Mouse (Mus musculus): ENCODE measurements around the gene Gch1. TPM values are rescaled to one million over a fixed set of nuclear protein-coding genes. Genes with fewer than 3 reads are reported as not detected.

Gene Gch1
- total and polyA plus RNA-seq, 2 experiments, result 133 to 200 TPM

GRCm38 (mm10) chr14:47233602-47234001 is 44.4 kb upstream of the Gch1 start:
- Histone ChIP-seq H3K9ac (ENCODE audit: low read depth, low read length) (no peak overlapping the region), H3K4me3 (ENCODE audit: insufficient read depth, low read depth, low read length) (no peak overlapping the region), H3K27ac (replicated peaks; ENCODE audit: insufficient read depth, low read depth, low read length) (no peak overlapping the region), H3K4me1 (ENCODE audit: control insufficient read depth, insufficient read depth, low read length) (no peaks in the 10 kb centered on the region), H3K27me3 (ENCODE audit: control insufficient read depth, insufficient read depth, low read length) (no peaks in the 10 kb centered on the region), H3K79me2 (ENCODE audit: control insufficient read depth, insufficient read depth, low read length) (no peaks in the 10 kb centered on the region), H3K36me3 (ENCODE audit: control insufficient read depth, insufficient read depth, low read length) (no peaks in the 10 kb centered on the region)
- TF ChIP-seq POLR2A (IDR thresholded peaks at IDR 0.05; ENCODE audit: extremely low read depth, insufficient read depth, low read length) (no peak), CTCF (IDR thresholded peaks at IDR 0.05; ENCODE audit: low read depth, low read length) (no peak)
- 72% methylated on average over 2 of the region's 2 CpGs for WGBS
- no peak for DNase-seq (ENCODE audit: extremely low read depth, low read depth, low spot score)

GRCm38 (mm10) chr14:47229796-47230376 is 40.7 kb upstream of the Gch1 start:
- TF ChIP-seq CTCF (IDR thresholded peaks at IDR 0.05; ENCODE audit: low read depth, low read length) (no peak), POLR2A (IDR thresholded peaks at IDR 0.05; ENCODE audit: extremely low read depth, insufficient read depth, low read length) (no peak)

GRCm38 (mm10) chr14:47225931-47226330 is 36.7 kb upstream of the Gch1 start:
- no peaks in the 10 kb centered on the region for H3K79me2 ChIP-seq (ENCODE audit: control insufficient read depth, insufficient read depth, low read length)
- no peak for DNase-seq (ENCODE audit: extremely low read depth, low read depth, low spot score)
- no peak overlapping the region for H3K27ac ChIP-seq (replicated peaks; ENCODE audit: insufficient read depth, low read depth, low read length)
- H3K4me3 ChIP-seq (ENCODE audit: insufficient read depth, low read depth, low read length), result no peak overlapping the region
- peaks cover 4% of the 10 kb centered on the region; the same call in 1 of the 2 replicates for H3K4me1 ChIP-seq (ENCODE audit: control insufficient read depth, insufficient read depth, low read length)
- no peaks in the 10 kb centered on the region for H3K36me3 ChIP-seq (ENCODE audit: control insufficient read depth, insufficient read depth, low read length)
- no peaks in the 10 kb centered on the region for H3K27me3 ChIP-seq (ENCODE audit: control insufficient read depth, insufficient read depth, low read length)
- WGBS, result 96% methylated on average over 8 of the region's 8 CpGs
- TF ChIP-seq POLR2A (IDR thresholded peaks at IDR 0.05; ENCODE audit: extremely low read depth, insufficient read depth, low read length), result no peak
- TF ChIP-seq CTCF (IDR thresholded peaks at IDR 0.05; ENCODE audit: low read depth, low read length), result no peak
- no peak overlapping the region for H3K9ac ChIP-seq (ENCODE audit: low read depth, low read length)

More at GRCm38 (mm10) chr14:47229796-47230376, 40.7 kb upstream of the Gch1 start:
- DNase-seq (ENCODE audit: extremely low read depth, low read depth, low spot score), result no peak
- H3K79me2 ChIP-seq (ENCODE audit: control insufficient read depth, insufficient read depth, low read length), result no peaks in the 10 kb centered on the region
- H3K4me3 ChIP-seq (ENCODE audit: insufficient read depth, low read depth, low read length), result no peak overlapping the region
- no peak overlapping the region for H3K9ac ChIP-seq (ENCODE audit: low read depth, low read length)
- no peaks in the 10 kb centered on the region for H3K27me3 ChIP-seq (ENCODE audit: control insufficient read depth, insufficient read depth, low read length)
- WGBS, result 76% methylated on average over 11 of the region's 11 CpGs
- no peak overlapping the region for H3K27ac ChIP-seq (replicated peaks; ENCODE audit: insufficient read depth, low read depth, low read length)
- H3K36me3 ChIP-seq (ENCODE audit: control insufficient read depth, insufficient read depth, low read length), result no peaks in the 10 kb centered on the region
- H3K4me1 ChIP-seq (ENCODE audit: control insufficient read depth, insufficient read depth, low read length), result no peaks in the 10 kb centered on the region

- WGBS, result 47% methylated on average over 10 of the region's 10 CpGs
- DNase-seq (ENCODE audit: extremely low read depth, low read depth, low spot score), result peak; percentile 95
- Histone ChIP-seq H3K4me1 (ENCODE audit: control insufficient read depth, insufficient read depth, low read length) (peaks cover 8% of the 10 kb centered on the region; the same call in 1 of the 2 replicates), H3K27ac (replicated peaks; ENCODE audit: insufficient read depth, low read depth, low read length) (peak overlapping the region; percentile 93), H3K79me2 (ENCODE audit: control insufficient read depth, insufficient read depth, low read length) (no peaks in the 10 kb centered on the region), H3K36me3 (ENCODE audit: control insufficient read depth, insufficient read depth, low read length) (no peaks in the 10 kb centered on the region), H3K27me3 (ENCODE audit: control insufficient read depth, insufficient read depth, low read length) (no peaks in the 10 kb centered on the region), H3K9ac (ENCODE audit: low read depth, low read length) (no peak overlapping the region), H3K4me3 (ENCODE audit: insufficient read depth, low read depth, low read length) (no peak overlapping the region)
- TF ChIP-seq POLR2A (IDR thresholded peaks at IDR 0.05; ENCODE audit: extremely low read depth, insufficient read depth, low read length) (no peak), CTCF (IDR thresholded peaks at IDR 0.05; ENCODE audit: low read depth, low read length) (peak; percentile 59)
These were observed 35.5 kb upstream of the Gch1 start for GRCm38 (mm10) chr14:47224476-47225325.

- TF ChIP-seq CTCF (IDR thresholded peaks at IDR 0.05; ENCODE audit: low read depth, low read length) (no peak), POLR2A (IDR thresholded peaks at IDR 0.05; ENCODE audit: extremely low read depth, insufficient read depth, low read length) (no peak)
- Histone ChIP-seq H3K79me2 (ENCODE audit: control insufficient read depth, insufficient read depth, low read length) (no peaks in the 10 kb centered on the region), H3K27ac (replicated peaks; ENCODE audit: insufficient read depth, low read depth, low read length) (peak overlapping the region; percentile 89), H3K9ac (ENCODE audit: low read depth, low read length) (no peak overlapping the region), H3K4me1 (ENCODE audit: control insufficient read depth, insufficient read depth, low read length) (peaks cover 8% of the 10 kb centered on the region; the same call in 1 of the 2 replicates), H3K36me3 (ENCODE audit: control insufficient read depth, insufficient read depth, low read length) (no peaks in the 10 kb centered on the region), H3K27me3 (ENCODE audit: control insufficient read depth, insufficient read depth, low read length) (no peaks in the 10 kb centered on the region), H3K4me3 (ENCODE audit: insufficient read depth, low read depth, low read length) (no peak overlapping the region)
- DNase-seq (ENCODE audit: extremely low read depth, low read depth, low spot score), result peak; percentile 91
- WGBS, result 50% methylated on average over 11 of the region's 11 CpGs
These were observed 33.6 kb upstream of the Gch1 start for GRCm38 (mm10) chr14:47222631-47223450.

Measured in liver, adult 2 months (tissue).